Mouse (Mus musculus): Measurements from ENCODE around the gene Timm44.

DNA sequence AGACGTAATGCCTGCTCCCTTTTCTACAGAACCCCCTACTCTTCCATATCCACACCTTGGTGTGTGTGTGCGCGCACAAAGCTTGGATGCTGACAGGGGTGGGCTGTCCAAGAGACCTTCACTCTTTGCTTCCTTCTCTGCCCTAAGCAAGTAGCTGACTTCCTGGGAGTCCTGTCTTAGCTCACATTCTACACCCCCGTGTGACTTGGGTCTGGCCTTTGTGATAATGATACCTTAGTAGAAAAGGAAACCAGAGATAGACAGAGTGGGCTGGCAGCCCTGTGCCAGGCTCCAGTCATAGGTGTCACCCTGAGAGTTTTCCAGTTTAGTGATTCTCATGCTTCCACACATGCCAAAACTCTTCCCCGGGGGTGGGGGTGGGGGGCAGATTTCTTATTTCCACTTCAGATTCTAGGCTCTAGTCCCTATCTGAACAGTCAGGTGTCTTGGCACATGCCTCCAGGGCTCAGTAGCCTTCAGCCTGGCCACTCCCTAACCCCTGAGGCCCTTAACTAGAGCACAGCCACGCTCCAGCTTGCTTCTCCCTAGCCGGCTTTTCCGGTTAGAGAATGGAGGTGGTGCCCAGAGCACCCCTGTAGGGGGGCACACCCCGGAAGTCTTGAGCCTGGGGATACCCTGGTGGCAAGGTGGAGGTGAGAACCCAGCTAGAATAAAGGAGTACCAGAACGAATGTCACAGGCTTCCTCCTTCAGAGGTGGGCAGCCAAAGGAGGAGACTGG, 44.9 kb downstream of the Timm44 start:
- no peak for TF ChIP-seq CTCF (IDR thresholded peaks at IDR 0.05; ENCODE audit: borderline replicate concordance, insufficient read depth, low read length)
- TF ChIP-seq POLR2A (IDR thresholded peaks at IDR 0.05; ENCODE audit: low read depth, low read length), result no peak
